Mouse (Mus musculus) retina, postnatal 1 day (tissue): ENCODE data around the gene Tmem200a.
A peak's percentile ranks its signal among the peaks of the same experiment; 100 is the strongest.

ENCODE experiments used
- DNase-seq: peaks from one replicate; pipeline ENCODE4 v3.0.0-alpha.2; 2012

Gene Tmem200a

GRCm38 (mm10) chr10:25877731-25878130 lies 201.1 kb downstream of the Tmem200a start:
- DNase-seq, result peak; percentile 83

GRCm38 (mm10) chr10:25876809-25877208 lies 202.0 kb downstream of the Tmem200a start:
- peak; percentile 44 for DNase-seq

DNA sequence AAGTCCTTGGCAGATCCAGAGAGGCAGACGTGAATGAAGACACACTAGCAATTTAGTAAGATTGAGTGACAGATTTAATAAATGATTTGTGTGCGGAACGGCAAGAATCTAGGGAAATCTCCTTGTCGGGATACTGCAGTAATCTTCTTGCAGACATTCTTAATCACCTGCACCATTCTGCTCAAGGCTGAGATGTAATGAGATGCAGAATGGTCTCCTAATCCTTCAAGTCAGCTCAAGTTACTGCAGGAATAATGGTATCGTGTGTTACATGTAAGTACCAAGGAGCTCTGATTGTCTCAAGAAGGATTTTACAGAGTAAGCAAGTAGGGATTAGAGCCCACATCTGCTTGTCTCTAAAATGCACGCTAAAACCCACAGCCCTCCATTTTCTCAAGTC lies 210.1 kb downstream of the Tmem200a start:
- peak; percentile 41 for DNase-seq
